Mouse (Mus musculus) subcutaneous adipose tissue, adult 2 months (tissue): ENCODE results near the gene Rufy4. TPM values are rescaled to one million over a fixed set of nuclear protein-coding genes. Genes with fewer than 3 reads are reported as not detected.

Source experiments
- polyA plus RNA-seq: library from polyadenylated mRNA; depleted of rRNA; stranded (reverse); fragments of >200 nt; gene quantifications from 2 replicates; pipeline ENCODE4 v1.2.3, GENCODE M21; 2012; ENCODE audit warnings: low replicate concordance; rRNA removed

Rufy4 gene
- 0.99 and 4.1 TPM in 2 replicates for polyA plus RNA-seq

GRCm38 (mm10) chr1:74124991-74125552, at the start of gene Rufy4:
Gene Rufy4, plus strand, starts transcription at chr1:74125541.

DNA sequence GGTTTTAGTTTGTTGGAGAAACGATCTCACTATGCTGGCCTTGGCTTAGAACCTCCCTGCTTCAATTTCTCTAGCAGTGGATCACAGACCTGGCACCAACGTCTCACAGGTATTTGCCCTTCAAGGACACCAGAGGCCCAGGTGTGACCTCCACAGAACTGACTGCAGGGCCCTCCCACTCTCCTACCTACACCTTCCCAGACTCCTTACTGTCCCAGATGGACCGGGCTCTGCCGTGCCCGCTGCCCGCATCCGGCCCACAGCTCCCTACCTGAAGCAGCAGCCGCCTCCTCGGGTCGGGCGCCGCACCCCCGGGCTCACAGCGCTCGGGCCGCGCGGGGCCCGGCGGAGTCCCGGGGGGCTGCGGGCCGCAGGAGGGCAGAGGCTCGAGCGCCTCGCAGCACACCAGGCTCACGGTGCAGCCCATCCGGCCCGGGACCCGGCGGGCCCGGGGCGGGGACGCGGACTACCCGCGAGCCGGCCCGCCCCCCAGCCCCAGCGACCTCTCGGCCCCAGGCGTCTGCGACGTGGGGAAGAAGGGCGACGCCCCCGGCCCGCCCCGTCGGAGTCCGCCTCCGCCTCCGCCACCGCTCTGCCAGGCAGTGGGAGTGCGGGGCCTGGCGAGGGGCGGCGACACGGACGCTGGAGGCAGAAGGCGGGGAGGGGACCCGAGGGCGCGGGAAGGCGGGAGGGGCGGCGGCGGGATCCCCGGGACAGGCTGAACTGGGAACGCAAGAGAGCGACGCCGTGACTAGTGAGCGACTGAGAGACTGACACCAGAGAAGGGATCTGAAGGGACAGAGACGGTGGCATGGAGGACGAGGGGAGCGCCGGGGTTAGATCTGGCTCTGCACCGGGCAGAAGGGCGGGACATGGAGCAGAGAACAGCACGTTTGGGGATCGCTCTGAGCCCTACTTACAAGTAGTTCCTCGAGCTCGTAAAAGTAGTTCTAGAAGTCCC, 1.0 kb upstream of the Rufy4 start, which contains the start of gene Tns1:
TSS of gene Tns1 (minus strand) at position 429 of the 961 bp plus-strand sequence.

GRCm38 (mm10) chr1:74153461-74154184, 28.3 kb downstream of the Rufy4 start, which contains the start of gene Cxcr2:
Gene Cxcr2, plus strand, starts transcription at chr1:74153989.

DNA sequence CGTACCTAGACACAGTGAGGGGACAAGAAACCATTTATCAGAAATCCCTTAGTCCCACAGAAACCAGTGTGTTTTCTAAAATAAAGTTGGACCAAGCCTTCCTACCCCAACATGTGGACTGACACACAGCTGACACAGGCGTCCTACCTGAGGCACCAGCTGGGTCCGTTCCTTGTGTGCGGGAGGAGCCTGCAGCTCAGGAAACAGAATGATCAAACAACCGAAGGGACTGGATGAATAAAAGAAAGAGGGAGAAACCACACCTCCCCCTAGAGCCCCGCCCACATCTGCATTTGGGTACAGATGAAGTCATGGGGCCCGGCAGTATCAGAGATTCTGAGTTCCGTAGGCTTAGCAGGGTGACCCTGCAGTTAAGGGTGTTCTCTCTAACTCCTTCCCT, 69.1 kb downstream of the Rufy4 start, which contains the start of gene Cxcr1:
TSS of gene Cxcr1 (minus strand) at position 187 of the 400 bp plus-strand sequence.

Other genes starting within 250 kb of the Rufy4 start
- 238 and 411 TPM in 2 replicates for gene Tns1, start 1.1 kb upstream of the Rufy4 start, polyA plus RNA-seq
- 0.23 and 2.8 TPM in 2 replicates for gene Cxcr2, start 28.4 kb downstream of the Rufy4 start, polyA plus RNA-seq
- not detected in 2 replicates for gene Cxcr1, start 69.1 kb downstream of the Rufy4 start, polyA plus RNA-seq
- 130 and 154 TPM in 2 replicates for gene Arpc2, start 110.5 kb downstream of the Rufy4 start, polyA plus RNA-seq
- gene Gpbar1, start 153.0 kb downstream of the Rufy4 start, polyA plus RNA-seq = 0.29 and 1.5 TPM in 2 replicates
- gene Aamp, start 159.2 kb downstream of the Rufy4 start, polyA plus RNA-seq = 174 and 184 TPM in 2 replicates
- 64.7 and 99.9 TPM in 2 replicates for gene Pnkd, start 159.4 kb downstream of the Rufy4 start, polyA plus RNA-seq
- gene Tmbim1, start 180.1 kb downstream of the Rufy4 start, polyA plus RNA-seq = 198 and 343 TPM in 2 replicates
- 2.1 and 2.8 TPM in 2 replicates for gene Catip, start 236.6 kb downstream of the Rufy4 start, polyA plus RNA-seq
- 67.9 and 69.7 TPM in 2 replicates for gene Slc11a1, start 249.7 kb downstream of the Rufy4 start, polyA plus RNA-seq